Mouse (Mus musculus): ENCODE measurements around the gene Nipal3.

- no peak for TF ChIP-seq CTCF (IDR thresholded peaks at IDR 0.05; ENCODE audit: extremely low read depth, insufficient read depth, insufficient read length, insufficient replicate concordance)
- no peak for TF ChIP-seq POLR2A (IDR thresholded peaks at IDR 0.05; ENCODE audit: low read depth, low read length)
Observed at GRCm38 (mm10) chr4:135453572-135453971, 41.3 kb downstream of the Nipal3 start.

Measured in spleen, adult 2 months (tissue).